Mouse (Mus musculus): ENCODE data around the gene Sprr2b.
"Not testable (repeated sequence)": the region's sequence is repeated elsewhere in the genome, so short reads cannot be mapped to it uniquely, and the experiment has no call there.

GRCm38 (mm10) chr3:92279663-92280062 lies 36.8 kb upstream of the Sprr2b start:
- not testable (repeated sequence) for TF ChIP-seq CTCF (IDR thresholded peaks at IDR 0.05; ENCODE audit: low read depth); EP300 (optimal IDR thresholded peaks at IDR 0.05)
